ENCODE assay signal across 7 mouse cellular contexts in genomic region chr10:69889779-69890178, GRCm38 (mm10).
DNase-seq lines count a peak whose midpoint lies in the region; ATAC-seq and TF ChIP-seq lines count a peak whose summit lies in the region.

No protein-coding gene starts in this region.

- WGBS in hindbrain, embryonic 11.5 days = 26% methylated on average over 6 of the region's 6 CpGs
- 22% methylated on average over 6 of the region's 6 CpGs for WGBS in hindbrain, embryonic 12.5 days
- 27% methylated on average over 6 of the region's 6 CpGs for WGBS in thymus, adult 2 months
- WGBS in forebrain, embryonic 10.5 days = 24% methylated on average over 6 of the region's 6 CpGs

- no peaks in the 10 kb centered on the region for H3K9me3 ChIP-seq in hindbrain, embryonic 11.5 days (ENCODE audit: control insufficient read depth, low read length)
- no peaks in the 10 kb centered on the region for H3K9me3 ChIP-seq in hindbrain, embryonic 12.5 days (replicated peaks)
- H3K9me3 ChIP-seq in forebrain, embryonic 10.5 days = no peaks in the 10 kb centered on the region

- H3K27me3 ChIP-seq in hindbrain, embryonic 11.5 days (ENCODE audit: control insufficient read depth, insufficient read depth, low read length) = no peaks in the 10 kb centered on the region
- H3K27me3 ChIP-seq in hindbrain, embryonic 12.5 days = no peaks in the 10 kb centered on the region
- no peaks in the 10 kb centered on the region for H3K27me3 ChIP-seq in thymus, adult 2 months (ENCODE audit: control insufficient read depth, insufficient read depth, low read length)
- no peaks in the 10 kb centered on the region for H3K27me3 ChIP-seq in forebrain, embryonic 10.5 days (ENCODE audit: poor library complexity, severe bottlenecking)

- DNase-seq in hindbrain, embryonic 11.5 days (ENCODE audit: low spot score) = peak; percentile 65
- peak; percentile 64 for DNase-seq in thymus, postnatal 4 days
- no peak for DNase-seq in thymus, adult 2 months
- DNase-seq in cerebellum, postnatal 36 days = peak; percentile 51 to 57
- no peak for DNase-seq in forebrain, embryonic 10.5 days (ENCODE audit: extremely low spot score, low spot score)

- no peak overlapping the region for H3K27ac ChIP-seq in hindbrain, embryonic 11.5 days (ENCODE audit: low read depth, low read length)
- H3K27ac ChIP-seq in hindbrain, embryonic 12.5 days = no peak overlapping the region
- no peak overlapping the region for H3K27ac ChIP-seq in thymus, adult 2 months (ENCODE audit: control insufficient read depth, insufficient read depth, low read length)
- H3K27ac ChIP-seq in forebrain, embryonic 10.5 days = no peak overlapping the region

- H3K9ac ChIP-seq in hindbrain, embryonic 11.5 days (ENCODE audit: low read depth, low read length) = no peak overlapping the region
- H3K9ac ChIP-seq in hindbrain, embryonic 12.5 days = no peak overlapping the region

- no peak overlapping the region for H3K4me2 ChIP-seq in hindbrain, embryonic 11.5 days (replicated peaks; ENCODE audit: low read depth, low read length)
- no peak overlapping the region for H3K4me2 ChIP-seq in hindbrain, embryonic 12.5 days (replicated peaks)

- no peak for TF ChIP-seq POLR2A in thymus, adult 2 months (IDR thresholded peaks at IDR 0.05; ENCODE audit: control insufficient read depth, extremely low read depth, insufficient read depth, low read length, poor library complexity)

- no peak overlapping the region for H3K4me3 ChIP-seq in hindbrain, embryonic 11.5 days (ENCODE audit: low read depth, low read length)
- H3K4me3 ChIP-seq in hindbrain, embryonic 12.5 days = no peak overlapping the region
- no peak overlapping the region for H3K4me3 ChIP-seq in thymus, adult 2 months (ENCODE audit: control insufficient read depth, insufficient read depth, low read length)
- no peak overlapping the region for H3K4me3 ChIP-seq in forebrain, embryonic 10.5 days

- TF ChIP-seq CTCF in thymus, adult 2 months (IDR thresholded peaks at IDR 0.05; ENCODE audit: borderline replicate concordance, control insufficient read depth, extremely low read depth, insufficient read depth, low read length, poor library complexity) = no peak

- no peak for ATAC-seq in hindbrain, embryonic 11.5 days (ENCODE audit: low FRiP score)
- no peak for ATAC-seq in hindbrain, embryonic 12.5 days (ENCODE audit: low FRiP score)
- ATAC-seq in megakaryocyte, adult 5-6 weeks (ENCODE audit: poor library complexity, severe bottlenecking) = 0 out of 2 replicates have a peak, but pooled peaks have one; percentile 42

- H3K4me1 ChIP-seq in hindbrain, embryonic 11.5 days (replicated peaks; ENCODE audit: control insufficient read depth, insufficient read depth, low read length) = no peaks in the 10 kb centered on the region
- H3K4me1 ChIP-seq in hindbrain, embryonic 12.5 days = peaks cover 4% of the 10 kb centered on the region; the same call in 1 of the 2 replicates
- no peaks in the 10 kb centered on the region for H3K4me1 ChIP-seq in thymus, adult 2 months (replicated peaks; ENCODE audit: control insufficient read depth, insufficient read depth, low read length)
- peaks cover 3% of the 10 kb centered on the region; the same call in 1 of the 2 replicates for H3K4me1 ChIP-seq in forebrain, embryonic 10.5 days

- H3K36me3 ChIP-seq in hindbrain, embryonic 11.5 days (ENCODE audit: control insufficient read depth, insufficient read depth, low read length) = no peaks in the 10 kb centered on the region
- H3K36me3 ChIP-seq in hindbrain, embryonic 12.5 days = peaks cover 27% of the 10 kb centered on the region
- no peaks in the 10 kb centered on the region for H3K36me3 ChIP-seq in thymus, adult 2 months (ENCODE audit: control insufficient read depth, insufficient read depth, low read length)
- peaks cover 4% of the 10 kb centered on the region; the same call in 1 of the 2 replicates for H3K36me3 ChIP-seq in forebrain, embryonic 10.5 days (replicated peaks)

Comparison
In these comparisons a context has a peak if more than half of its experiments do, and no peak if none do; other contexts are left out.
1. DNase-seq: peak in hindbrain, embryonic 11.5 days (single experiment), thymus, postnatal 4 days (single experiment) and cerebellum, postnatal 36 days (2 of 2); none in thymus, adult 2 months (single experiment) and forebrain, embryonic 10.5 days (single experiment).